Mouse (Mus musculus) T-helper 17 cell (primary cell): ENCODE data around the gene Cttn.

Source experiments
- in situ Hi-C, 2 experiments: fragments of 300-600 bp; cut with MboI, MseI; formaldehyde crosslinking; loops; 1 replicate in 1 of 2; 2 replicates in 1 of 2; pipeline ENCODE4 v1.15.1; 2025; ENCODE audit warnings: high pct_unique_total_duplicates in 2 of 2

The Cttn gene

DNA sequence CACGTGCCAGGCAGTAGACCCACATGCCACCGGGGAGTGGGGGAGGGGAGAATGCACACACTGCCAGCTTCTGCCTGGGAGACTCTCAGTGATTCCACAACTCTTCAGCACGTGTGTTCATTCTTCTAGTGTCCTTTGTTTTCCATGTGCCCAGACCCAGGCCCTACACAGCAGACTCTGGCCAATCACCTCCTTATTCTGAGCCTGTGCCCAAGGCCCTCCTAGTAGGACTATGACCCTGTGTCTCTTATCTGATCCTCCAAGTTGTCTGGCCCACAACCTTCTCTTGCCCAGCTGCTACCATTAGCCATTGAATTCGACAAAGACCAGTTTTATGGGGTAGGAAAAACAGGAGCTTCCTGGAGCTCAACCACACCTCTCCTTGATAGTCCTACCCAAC is 68.3 kb downstream of the Cttn start:
- in situ Hi-C loops: no loop called here

GRCm38 (mm10) chr7:144391727-144392126 is 79.1 kb downstream of the Cttn start:
- in situ Hi-C loops: no loop called here

GRCm38 (mm10) chr7:144390676-144391075 is 80.1 kb downstream of the Cttn start:
- in situ Hi-C loops: no loop called here

- in situ Hi-C loops: no loop called here
Measured at GRCm38 (mm10) chr7:144389704-144390103, 81.1 kb downstream of the Cttn start.

- in situ Hi-C loops: no loop called here
Measured at GRCm38 (mm10) chr7:144387537-144387936, 83.3 kb downstream of the Cttn start.
